Mouse (Mus musculus) intestine, embryonic 14.5 days (tissue): ENCODE data around the gene Slit3. TPM values are rescaled to one million over a fixed set of nuclear protein-coding genes. Genes with fewer than 3 reads are reported as not detected.

Experiments used
- ATAC-seq: fragments of 200-750 bp; cut with Nextera tagmentation; replicated peaks from 2 replicates; pipeline ENCODE4 v1.8.0; 2017; ENCODE audit warnings: low read depth, moderate number of reproducible peaks, moderate TSS enrichment, moderate library complexity; ENCODE audit not compliant: low FRiP score, low TSS enrichment
- DNase-seq: peaks from one replicate; pipeline ENCODE4 v3.0.0-alpha.2; 2018; ENCODE audit warnings: low spot score
- H3K27ac ChIP-seq: fragments of 300-500 bp; sonication (generic); 2 replicates; pipeline ENCODE4 v1.5.1; 2014; ENCODE audit warnings: low read depth, mild to moderate bottlenecking, control low read depth
- H3K27me3 ChIP-seq: fragments of 300-500 bp; sonication (generic); replicated peaks from 2 replicates; pipeline ENCODE4 v1.6.1; 2014; ENCODE audit warnings: low read length, control low read depth; ENCODE audit not compliant: control insufficient read depth, insufficient read depth
- H3K36me3 ChIP-seq: fragments of 300-500 bp; sonication (generic); 2 replicates; pipeline ENCODE4 v1.6.1; 2014; ENCODE audit warnings: low read length, control low read depth; ENCODE audit not compliant: control insufficient read depth, insufficient read depth
- H3K4me1 ChIP-seq: fragments of 300-500 bp; sonication (generic); replicated peaks from 2 replicates; pipeline ENCODE4 v1.6.1; 2014; ENCODE audit warnings: low read length, control low read depth, mixed read lengths; ENCODE audit not compliant: control insufficient read depth, insufficient read depth
- H3K4me2 ChIP-seq: fragments of 300-500 bp; sonication (generic); 2 replicates; pipeline ENCODE4 v1.6.1; 2014; ENCODE audit warnings: low read length
- H3K4me3 ChIP-seq: fragments of 300-500 bp; sonication (generic); 2 replicates; pipeline ENCODE4 v1.5.1; 2014; ENCODE audit warnings: low read depth, low read length, control low read depth, mixed read lengths
- H3K9ac ChIP-seq: fragments of 300-500 bp; sonication (generic); 2 replicates; pipeline ENCODE4 v1.6.1; 2014; ENCODE audit warnings: mild to moderate bottlenecking, low read length
- H3K9me3 ChIP-seq: fragments of 300-500 bp; sonication (generic); 2 replicates; pipeline ENCODE4 v1.6.1; 2016; ENCODE audit warnings: low read length, control low read depth; ENCODE audit not compliant: control insufficient read depth
- WGBS: fragments of 180-500 bp; shearing (Covaris S2); extraction: QIAGEN DNeasy Blood & Tissue Kit; methylation state at CpG from one replicate; pipeline ENCODE4 v1.1.7; 2014; 5-methylcytosine and 5-hydroxymethylcytosine counted together
- polyA plus RNA-seq: library from polyadenylated mRNA; unstranded; fragments of >200 nt; fragmentation: Nextera tagmentation; extraction: Ambion mirVana; gene quantifications from 2 replicates; pipeline ENCODE4 v1.2.1, GENCODE M21; 2014

Slit3 gene
- polyA plus RNA-seq, 1 experiment from 2014 or later: 27.6 TPM

DNA sequence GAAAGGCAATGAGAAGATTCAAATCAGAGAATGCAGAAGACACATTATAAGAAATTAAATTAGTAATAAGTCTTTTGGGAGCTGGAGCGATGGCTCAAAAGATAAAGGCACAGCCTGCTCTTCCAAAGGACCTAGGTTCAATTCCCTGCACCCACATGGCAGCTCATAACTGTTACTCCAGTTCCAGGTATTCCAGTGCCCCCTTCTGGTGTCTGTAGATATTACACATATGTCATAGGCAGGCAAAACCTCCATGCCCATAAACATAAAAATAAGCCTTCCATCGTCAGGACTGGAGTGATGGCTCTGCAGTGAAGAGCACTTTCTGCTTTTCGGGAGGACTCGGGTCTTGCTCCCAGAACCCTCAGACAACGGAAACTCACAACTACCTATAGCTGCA, 583.9 kb downstream of the Slit3 start:
- WGBS: 93% methylated on average over 5 of the region's 5 CpGs
- no peaks in the 10 kb centered on the region for H3K4me1 ChIP-seq
- DNase-seq: no peak
- peaks cover 28% of the 10 kb centered on the region for H3K36me3 ChIP-seq
- no peak overlapping the region for H3K4me3 ChIP-seq
- H3K9ac ChIP-seq: no peak overlapping the region
- H3K9me3 ChIP-seq: 0 out of 2 replicates have a peak, but pooled peaks cover 2% of the 10 kb centered on the region
- no peak overlapping the region for H3K27ac ChIP-seq
- H3K4me2 ChIP-seq: no peak overlapping the region
- no peaks in the 10 kb centered on the region for H3K27me3 ChIP-seq
- ATAC-seq: no peak

DNA sequence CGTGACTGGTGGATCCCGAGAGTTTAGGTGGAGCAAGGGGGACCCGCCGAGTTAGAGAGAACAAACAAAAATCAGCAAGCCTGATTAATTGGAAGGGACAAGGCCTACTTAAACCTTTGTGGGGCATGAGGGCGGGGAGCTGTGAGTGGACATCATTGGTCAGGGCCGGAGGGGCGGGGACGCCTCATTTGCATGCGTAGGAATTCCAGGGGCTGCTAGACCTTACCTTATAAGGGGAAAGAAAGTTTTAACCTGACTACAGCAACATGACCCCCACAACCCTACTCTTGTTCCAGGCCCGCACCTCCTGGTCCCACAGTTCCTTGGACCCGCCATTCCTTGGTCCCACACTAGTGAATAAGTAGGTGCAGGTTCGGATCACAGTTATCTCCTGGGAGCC, 586.4 kb downstream of the Slit3 start:
- peaks cover 20% of the 10 kb centered on the region for H3K36me3 ChIP-seq
- 0 out of 2 replicates have a peak, but pooled peaks cover 2% of the 10 kb centered on the region for H3K9me3 ChIP-seq
- H3K4me1 ChIP-seq: no peaks in the 10 kb centered on the region
- H3K4me3 ChIP-seq: no peak overlapping the region
- H3K27me3 ChIP-seq: no peaks in the 10 kb centered on the region
- ATAC-seq: no peak
- no peak overlapping the region for H3K4me2 ChIP-seq
- no peak overlapping the region for H3K27ac ChIP-seq
- WGBS: 92% methylated on average over 12 of the region's 12 CpGs
- no peak overlapping the region for H3K9ac ChIP-seq
- no peak for DNase-seq

DNA sequence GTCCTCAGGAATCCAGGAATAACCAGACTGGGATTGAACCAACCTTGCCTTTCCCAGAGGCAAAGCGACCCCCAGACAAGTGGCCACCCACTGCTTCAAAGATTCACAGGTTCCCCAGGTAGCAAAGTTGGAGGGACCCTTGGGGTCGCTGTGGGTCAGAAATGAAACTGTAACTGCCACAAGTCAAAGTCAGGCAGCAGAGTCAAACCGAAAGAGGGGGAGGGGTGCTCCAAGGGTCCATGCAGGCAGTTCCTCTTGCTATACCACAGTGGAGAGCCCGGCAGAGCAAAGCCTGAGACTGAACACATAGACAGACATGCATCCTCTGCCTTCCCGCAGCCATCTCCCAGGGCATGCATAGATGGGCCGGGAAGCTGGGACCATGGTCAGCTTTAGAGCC, 590.3 kb downstream of the Slit3 start:
- Histone ChIP-seq H3K9ac (no peak overlapping the region), H3K27me3 (no peaks in the 10 kb centered on the region), H3K36me3 (no peaks in the 10 kb centered on the region; the same call in 1 of the 2 replicates), H3K4me1 (no peaks in the 10 kb centered on the region), H3K4me3 (no peak overlapping the region), H3K27ac (no peak overlapping the region), H3K9me3 (no peaks in the 10 kb centered on the region), H3K4me2 (no peak overlapping the region)
- ATAC-seq: no peak
- DNase-seq: no peak
- WGBS: 87% methylated on average over 6 of the region's 6 CpGs

DNA sequence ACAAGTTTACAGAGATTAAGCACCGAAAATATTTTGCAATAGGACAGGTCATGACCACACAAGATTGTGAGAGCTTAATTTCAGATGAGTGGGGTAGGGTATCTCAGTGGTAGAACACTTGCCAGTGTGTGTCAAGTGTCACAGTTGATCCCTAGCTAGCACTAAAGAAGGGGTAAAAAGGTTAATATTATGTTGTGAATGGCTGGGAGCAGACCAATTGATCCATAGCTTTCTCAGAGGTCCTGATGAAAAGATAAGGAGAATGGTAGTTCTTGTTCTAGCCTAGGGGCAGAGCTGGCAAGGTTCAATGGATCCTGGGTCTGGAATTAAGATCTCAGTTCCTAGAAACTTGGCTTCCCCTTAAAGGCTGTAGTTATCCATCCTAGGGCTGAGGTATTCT, 597.9 kb downstream of the Slit3 start:
- H3K4me2 ChIP-seq: no peak overlapping the region
- H3K27me3 ChIP-seq: no peaks in the 10 kb centered on the region
- no peaks in the 10 kb centered on the region for H3K9me3 ChIP-seq
- no peak overlapping the region for H3K9ac ChIP-seq
- H3K4me1 ChIP-seq: no peaks in the 10 kb centered on the region
- DNase-seq (no peak), ATAC-seq (no peak)
- no peaks in the 10 kb centered on the region for H3K36me3 ChIP-seq
- no peak overlapping the region for H3K27ac ChIP-seq
- no peak overlapping the region for H3K4me3 ChIP-seq
- 92% methylated on average over 1 of the region's 1 CpGs for WGBS

DNA sequence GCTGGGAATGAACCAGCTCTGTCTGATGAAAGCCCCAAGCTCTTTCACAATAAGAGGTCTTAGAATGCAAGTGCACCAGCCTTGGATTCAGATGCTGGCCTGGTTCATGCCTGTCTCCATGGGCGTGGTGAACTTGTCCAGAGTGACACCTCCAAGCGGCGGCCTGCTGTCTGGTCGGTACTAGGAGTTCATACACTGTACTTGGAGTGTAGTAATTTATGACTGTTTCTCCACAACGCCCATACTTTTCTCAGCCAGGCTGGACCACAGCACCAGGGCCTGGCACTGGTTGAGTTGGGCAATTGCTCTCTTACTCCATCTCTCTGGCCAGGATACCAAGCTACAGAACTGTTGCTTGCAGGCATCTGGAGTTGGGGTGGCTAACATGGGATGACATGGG, 602.9 kb downstream of the Slit3 start:
- DNase-seq (no peak), ATAC-seq (no peak)
- Histone ChIP-seq H3K36me3 (no peaks in the 10 kb centered on the region), H3K9me3 (no peaks in the 10 kb centered on the region), H3K9ac (no peak overlapping the region), H3K27ac (no peak overlapping the region), H3K4me2 (no peak overlapping the region), H3K27me3 (no peaks in the 10 kb centered on the region), H3K4me1 (no peaks in the 10 kb centered on the region), H3K4me3 (no peak overlapping the region)
- 77% methylated on average over 5 of the region's 5 CpGs for WGBS

DNA sequence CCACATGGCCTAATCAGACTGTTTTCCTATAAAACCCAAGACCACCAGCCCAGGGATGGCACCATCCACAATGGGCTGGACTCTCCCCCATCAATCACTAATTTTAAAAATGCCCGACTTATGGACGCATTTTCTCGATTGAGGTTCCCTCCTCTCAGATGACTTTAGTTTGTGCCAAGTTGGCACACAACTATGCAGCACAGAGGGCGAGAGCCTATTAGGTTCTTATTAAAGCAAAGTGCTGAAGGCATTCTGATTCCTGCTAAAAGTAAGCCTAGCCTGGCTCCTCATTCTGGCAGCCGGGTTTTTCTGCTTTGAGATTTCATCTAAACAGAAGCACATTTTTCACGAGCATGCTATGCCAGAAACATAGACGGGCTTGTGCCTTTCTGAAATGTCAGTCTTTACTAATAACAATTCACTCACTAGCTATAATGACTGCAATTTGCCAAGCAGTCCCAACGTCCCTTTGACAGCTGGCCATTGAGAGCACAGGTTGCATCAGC, 605.4 kb downstream of the Slit3 start:
- no peak overlapping the region for H3K4me2 ChIP-seq
- H3K4me3 ChIP-seq: no peak overlapping the region
- WGBS: 76% methylated on average over 8 of the region's 8 CpGs
- no peaks in the 10 kb centered on the region for H3K4me1 ChIP-seq
- H3K9ac ChIP-seq: no peak overlapping the region
- no peaks in the 10 kb centered on the region for H3K36me3 ChIP-seq
- DNase-seq: no peak
- H3K27ac ChIP-seq: no peak overlapping the region
- no peak for ATAC-seq
- no peaks in the 10 kb centered on the region for H3K27me3 ChIP-seq
- no peaks in the 10 kb centered on the region for H3K9me3 ChIP-seq

DNA sequence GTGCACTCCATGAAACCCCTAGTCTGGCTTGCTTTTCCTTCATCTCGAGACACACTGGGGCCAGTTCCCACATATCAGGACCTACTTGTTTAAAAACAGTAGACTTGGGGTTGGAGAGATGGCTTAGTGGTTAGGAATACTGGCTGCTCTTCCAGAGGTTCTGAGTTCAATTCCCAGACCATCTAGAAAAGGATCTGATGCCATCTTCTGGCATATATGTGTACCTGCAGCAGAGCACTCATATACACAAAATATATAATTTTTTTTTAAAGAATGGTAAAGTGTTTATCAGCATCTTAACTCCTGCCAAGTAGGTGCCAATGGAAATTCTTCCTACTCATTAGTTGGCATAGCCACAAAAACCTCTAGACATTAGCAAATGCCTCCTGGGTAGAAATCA, 607.2 kb downstream of the Slit3 start:
- DNase-seq (no peak), ATAC-seq (no peak)
- no peak overlapping the region for H3K9ac ChIP-seq
- no peak overlapping the region for H3K4me2 ChIP-seq
- H3K9me3 ChIP-seq: no peaks in the 10 kb centered on the region
- 92% methylated on average over 1 of the region's 1 CpGs for WGBS
- H3K4me1 ChIP-seq: no peaks in the 10 kb centered on the region
- H3K4me3 ChIP-seq: no peak overlapping the region
- no peak overlapping the region for H3K27ac ChIP-seq
- H3K27me3 ChIP-seq: no peaks in the 10 kb centered on the region
- no peaks in the 10 kb centered on the region for H3K36me3 ChIP-seq

DNA sequence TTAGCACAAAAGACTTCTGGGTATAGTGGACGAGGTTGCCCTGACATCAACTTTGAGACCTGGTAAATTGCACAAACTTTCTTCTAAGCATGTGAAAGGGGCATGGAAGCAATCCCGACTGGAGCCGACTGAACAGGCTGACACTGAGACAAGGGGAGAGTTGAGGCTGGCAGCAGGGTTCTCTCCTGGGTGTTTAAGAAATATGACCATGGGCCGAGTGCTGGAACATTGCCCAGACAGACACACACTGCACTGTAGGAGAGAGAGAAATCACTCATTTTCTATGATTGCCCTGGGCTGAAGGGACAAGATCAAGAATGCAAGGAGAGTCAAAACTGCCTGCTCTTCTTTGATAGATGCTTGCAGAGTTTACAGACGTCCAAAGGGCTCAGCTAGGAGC, 608.2 kb downstream of the Slit3 start:
- no peaks in the 10 kb centered on the region for H3K9me3 ChIP-seq
- H3K4me1 ChIP-seq: no peaks in the 10 kb centered on the region
- DNase-seq (no peak), ATAC-seq (no peak)
- H3K9ac ChIP-seq: no peak overlapping the region
- no peaks in the 10 kb centered on the region for H3K36me3 ChIP-seq
- WGBS: 28% methylated on average over 5 of the region's 5 CpGs
- no peaks in the 10 kb centered on the region for H3K27me3 ChIP-seq
- H3K4me2 ChIP-seq: no peak overlapping the region
- H3K27ac ChIP-seq: no peak overlapping the region
- H3K4me3 ChIP-seq: no peak overlapping the region

DNA sequence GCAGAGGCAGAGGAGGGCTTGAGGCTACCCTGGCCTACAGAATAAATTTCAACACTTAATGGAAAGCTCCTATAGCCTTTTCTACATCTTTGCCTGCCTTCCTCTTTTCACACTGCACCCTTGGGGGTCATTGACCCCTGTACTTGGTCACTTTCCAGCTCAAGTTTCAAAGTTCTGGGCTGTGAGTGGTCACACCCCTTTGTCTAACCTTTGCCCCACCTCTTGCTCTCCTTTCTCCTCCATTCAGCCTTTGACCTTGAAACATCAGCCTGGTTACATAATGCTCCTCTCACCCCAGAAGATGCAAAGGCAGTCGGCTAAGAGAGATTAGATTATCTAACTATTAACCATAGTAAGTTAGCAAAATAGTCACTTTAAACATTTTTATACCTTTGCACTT, 611.3 kb downstream of the Slit3 start:
- ATAC-seq: no peak
- Histone ChIP-seq H3K9me3 (no peaks in the 10 kb centered on the region), H3K4me2 (no peak overlapping the region), H3K36me3 (no peaks in the 10 kb centered on the region), H3K9ac (no peak overlapping the region), H3K27ac (no peak overlapping the region), H3K4me1 (no peaks in the 10 kb centered on the region), H3K4me3 (no peak overlapping the region), H3K27me3 (no peaks in the 10 kb centered on the region)
- DNase-seq: no peak
- WGBS: 55% methylated on average over 1 of the region's 1 CpGs
